Mouse (Mus musculus): ENCODE measurements around the gene Dyx1c1. TPM values are rescaled to one million over a fixed set of nuclear protein-coding genes. Genes with fewer than 3 reads are reported as not detected.

Gene Dyx1c1
- polyA plus RNA-seq, 1 experiment from 2014 or later, result 2.4 TPM

DNA sequence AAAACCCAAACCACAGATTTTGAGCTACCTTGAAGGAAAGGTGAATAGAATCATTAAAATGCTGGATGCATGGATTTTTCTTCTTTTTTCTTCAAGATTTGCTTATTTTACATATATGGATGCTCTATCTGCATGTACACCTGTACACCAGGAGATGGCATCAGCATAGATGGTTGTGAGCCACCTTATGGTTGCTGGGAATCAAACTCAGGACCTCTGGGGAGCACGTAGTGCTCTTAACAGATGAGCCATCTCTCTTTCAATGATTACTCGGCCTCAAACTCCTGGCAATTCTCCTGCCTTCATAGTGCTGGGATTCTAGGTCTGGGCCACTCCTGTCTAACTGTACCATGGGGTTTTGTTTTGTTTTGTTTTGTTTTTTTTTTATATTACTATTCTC, 24.5 kb downstream of the Dyx1c1 start:
- H3K9ac ChIP-seq, result no peak overlapping the region
- no peaks in the 10 kb centered on the region for H3K9me3 ChIP-seq
- WGBS, result 66% methylated on average over 2 of the region's 2 CpGs
- H3K27ac ChIP-seq (replicated peaks), result no peak overlapping the region
- H3K4me3 ChIP-seq, result no peak overlapping the region
- ATAC-seq (ENCODE audit: low read depth), result no peak
- H3K4me1 ChIP-seq (replicated peaks), result peaks cover 23% of the 10 kb centered on the region
- no peak overlapping the region for H3K4me2 ChIP-seq
- no peaks in the 10 kb centered on the region for H3K36me3 ChIP-seq
- H3K27me3 ChIP-seq, result no peaks in the 10 kb centered on the region

- under 1% methylated on average over 88 of the region's 88 CpGs for WGBS
- peak within 1 kb of the TSS; percentile 92 for H3K27ac ChIP-seq (replicated peaks)
Observed at GRCm38 (mm10) chr9:72985250-72986220, 26.9 kb downstream of the Dyx1c1 start, which contains the start of the genes Ccpg1os and Ccpg1. Gene Ccpg1os, minus strand, starts transcription at chr9:72985382. Gene Ccpg1, plus strand, starts transcription at chr9:72985429.

GRCm38 (mm10) chr9:72987703-72988102, 29.1 kb downstream of the Dyx1c1 start:
- no peak for ATAC-seq (ENCODE audit: low read depth)
- 69% methylated on average over 3 of the region's 3 CpGs for WGBS

More at GRCm38 (mm10) chr9:72985250-72986220, 26.9 kb downstream of the Dyx1c1 start, which contains the start of the genes Ccpg1os and Ccpg1:
- peak; percentile 99 for ATAC-seq (ENCODE audit: low read depth)
- Histone ChIP-seq H3K4me1 (replicated peaks) (peaks cover 23% of the 10 kb centered on the region), H3K4me2 (peak within 1 kb of the TSS; percentile 65), H3K27me3 (no peaks in the 10 kb centered on the region), H3K4me3 (peak within 1 kb of the TSS; percentile 80), H3K36me3 (no peaks in the 10 kb centered on the region), H3K9me3 (no peaks in the 10 kb centered on the region), H3K9ac (peak within 1 kb of the TSS; percentile 88)

DNA sequence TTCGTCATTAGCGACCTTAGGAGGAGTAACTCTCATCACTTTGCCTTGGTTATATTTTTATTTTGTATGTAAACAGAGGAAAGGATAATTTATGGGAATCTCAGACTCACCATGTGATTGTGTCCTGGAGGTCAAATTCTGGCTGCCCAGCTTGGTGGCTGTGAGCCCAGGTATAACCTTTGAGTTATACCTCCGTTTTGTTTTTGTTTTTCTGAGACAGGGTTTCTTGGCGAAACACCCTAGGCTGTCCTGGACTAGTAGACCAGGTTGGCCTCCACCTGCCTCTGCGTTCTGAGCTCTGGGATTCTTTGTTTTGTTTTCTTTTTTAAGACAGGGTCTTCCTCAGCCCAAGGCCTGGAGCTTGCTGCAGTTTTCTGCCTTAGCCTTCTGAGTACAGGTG, 30.1 kb downstream of the Dyx1c1 start:
- Histone ChIP-seq H3K36me3 (no peaks in the 10 kb centered on the region), H3K9ac (no peak overlapping the region), H3K27me3 (no peaks in the 10 kb centered on the region), H3K4me1 (replicated peaks) (peaks cover 23% of the 10 kb centered on the region), H3K9me3 (no peaks in the 10 kb centered on the region), H3K4me3 (no peak overlapping the region), H3K27ac (replicated peaks) (no peak overlapping the region), H3K4me2 (no peak overlapping the region)
- no peak for ATAC-seq (ENCODE audit: low read depth)
- WGBS, result 80% methylated on average over 5 of the region's 5 CpGs

More at GRCm38 (mm10) chr9:72987703-72988102, 29.1 kb downstream of the Dyx1c1 start:
- no peaks in the 10 kb centered on the region for H3K9me3 ChIP-seq
- no peaks in the 10 kb centered on the region for H3K27me3 ChIP-seq
- H3K4me1 ChIP-seq (replicated peaks), result peaks cover 23% of the 10 kb centered on the region
- H3K4me2 ChIP-seq, result no peak overlapping the region
- no peak overlapping the region for H3K27ac ChIP-seq (replicated peaks)
- H3K9ac ChIP-seq, result no peak overlapping the region
- no peak overlapping the region for H3K4me3 ChIP-seq
- no peaks in the 10 kb centered on the region for H3K36me3 ChIP-seq

GRCm38 (mm10) chr9:72991420-72991819, 32.8 kb downstream of the Dyx1c1 start:
- no peak overlapping the region for H3K4me3 ChIP-seq
- no peaks in the 10 kb centered on the region for H3K36me3 ChIP-seq
- no peak overlapping the region for H3K9ac ChIP-seq
- H3K27ac ChIP-seq (replicated peaks), result no peak overlapping the region
- no peaks in the 10 kb centered on the region for H3K27me3 ChIP-seq
- WGBS, result 95% methylated on average over 2 of the region's 2 CpGs
- no peak overlapping the region for H3K4me2 ChIP-seq
- H3K4me1 ChIP-seq (replicated peaks), result peaks cover 9% of the 10 kb centered on the region
- H3K9me3 ChIP-seq, result no peaks in the 10 kb centered on the region
- ATAC-seq (ENCODE audit: low read depth), result no peak

GRCm38 (mm10) chr9:72992576-72992975, 34.0 kb downstream of the Dyx1c1 start:
- 91% methylated on average over 5 of the region's 5 CpGs for WGBS
- Histone ChIP-seq H3K4me3 (no peak overlapping the region), H3K36me3 (0 out of 2 replicates have a peak, but pooled peaks cover 3% of the 10 kb centered on the region), H3K27me3 (no peaks in the 10 kb centered on the region), H3K4me1 (replicated peaks) (no peaks in the 10 kb centered on the region), H3K27ac (replicated peaks) (no peak overlapping the region), H3K4me2 (no peak overlapping the region), H3K9ac (no peak overlapping the region), H3K9me3 (no peaks in the 10 kb centered on the region)
- no peak for ATAC-seq (ENCODE audit: low read depth)

GRCm38 (mm10) chr9:72996167-72996566, 37.6 kb downstream of the Dyx1c1 start:
- H3K4me3 ChIP-seq, result no peak overlapping the region
- no peaks in the 10 kb centered on the region for H3K9me3 ChIP-seq
- H3K27me3 ChIP-seq, result no peaks in the 10 kb centered on the region
- no peaks in the 10 kb centered on the region for H3K4me1 ChIP-seq (replicated peaks)
- H3K27ac ChIP-seq (replicated peaks), result no peak overlapping the region
- H3K36me3 ChIP-seq, result peaks cover 15% of the 10 kb centered on the region
- ATAC-seq (ENCODE audit: low read depth), result no peak
- no peak overlapping the region for H3K4me2 ChIP-seq
- H3K9ac ChIP-seq, result no peak overlapping the region

DNA sequence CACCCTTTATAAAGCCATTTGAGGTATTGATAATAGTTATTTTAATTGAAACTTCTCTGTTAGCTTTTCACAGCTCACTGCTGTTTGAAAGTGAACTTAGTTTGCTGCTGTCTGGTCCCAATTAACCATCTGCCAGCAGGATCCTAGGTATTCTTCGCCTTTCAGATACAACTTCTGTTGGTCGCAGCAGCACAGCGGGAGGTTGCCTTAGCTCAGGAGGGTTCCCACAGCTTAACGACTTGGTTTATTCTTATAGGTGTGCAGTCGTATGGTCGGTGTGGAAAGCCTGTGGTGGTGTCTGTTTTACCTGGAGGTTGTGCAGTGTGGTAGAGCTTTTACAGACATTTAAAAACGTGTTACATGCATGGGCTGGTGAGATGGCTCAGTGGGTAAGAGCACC, 38.2 kb downstream of the Dyx1c1 start:
- Histone ChIP-seq H3K4me3 (no peak overlapping the region), H3K4me1 (replicated peaks) (no peaks in the 10 kb centered on the region)
- WGBS, result 60% methylated on average over 7 of the region's 7 CpGs

DNA sequence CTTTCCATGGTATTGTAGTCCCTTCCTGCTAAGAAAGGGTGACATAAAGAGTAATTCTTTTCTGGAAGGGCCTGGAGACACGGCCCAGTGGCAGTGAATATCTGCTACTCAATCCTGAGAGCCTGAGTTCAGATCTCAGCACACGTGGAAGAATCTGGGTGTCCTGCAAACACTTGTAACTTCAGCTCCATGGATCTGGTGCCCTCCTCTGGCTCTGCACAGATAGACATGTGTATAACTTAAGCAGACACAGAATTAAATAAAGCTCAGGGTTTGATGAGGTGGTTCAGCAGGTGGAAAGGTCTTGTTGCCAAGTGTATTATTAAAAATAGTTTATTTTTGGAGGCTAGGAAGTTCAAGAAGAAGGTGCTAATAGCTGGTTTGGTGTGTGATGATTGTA, 41.9 kb downstream of the Dyx1c1 start:
- 71% methylated on average over 2 of the region's 2 CpGs for WGBS

More for the DNA sequence above, 38.2 kb downstream of the Dyx1c1 start:
- H3K36me3 ChIP-seq, result peaks cover 21% of the 10 kb centered on the region
- ATAC-seq (ENCODE audit: low read depth), result no peak
- H3K9me3 ChIP-seq, result no peaks in the 10 kb centered on the region
- H3K27ac ChIP-seq (replicated peaks), result no peak overlapping the region
- H3K4me2 ChIP-seq, result no peak overlapping the region
- H3K9ac ChIP-seq, result no peak overlapping the region
- H3K27me3 ChIP-seq, result no peaks in the 10 kb centered on the region

DNA sequence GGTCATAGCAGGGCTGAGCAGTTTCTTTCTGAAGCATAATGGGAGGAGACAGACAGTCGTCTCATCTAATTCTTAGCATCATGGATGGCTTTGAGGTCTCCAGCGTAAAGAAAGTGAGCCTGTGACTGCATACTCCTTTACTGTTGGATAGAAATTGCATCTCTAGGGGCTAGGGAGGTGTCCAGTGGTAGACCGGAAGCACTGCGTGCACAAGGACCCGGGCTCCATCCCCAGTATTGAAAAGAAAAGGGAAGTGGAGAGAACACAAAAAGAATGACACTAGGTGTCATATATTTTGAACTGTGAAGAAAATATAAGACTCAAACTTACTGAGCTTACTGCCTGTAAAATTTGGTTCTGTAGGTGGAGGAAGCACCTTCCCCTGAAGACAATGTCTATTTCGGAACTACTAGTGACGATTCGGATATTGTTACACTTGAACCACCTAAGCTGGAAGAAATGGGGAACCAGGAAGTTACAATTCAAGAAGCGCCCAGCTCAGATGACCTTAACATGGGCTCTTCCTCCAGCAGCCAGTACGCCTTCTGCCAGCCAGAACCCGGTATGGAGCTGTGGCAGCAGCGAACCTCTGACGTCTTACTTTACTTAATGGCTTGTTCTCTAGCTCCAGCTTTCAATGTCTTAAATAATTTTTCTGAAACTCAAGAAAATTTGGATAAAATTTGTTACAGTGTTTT, 42.9 kb downstream of the Dyx1c1 start:
- no peak overlapping the region for H3K4me2 ChIP-seq
- H3K36me3 ChIP-seq, result peaks cover 51% of the 10 kb centered on the region
- H3K4me1 ChIP-seq (replicated peaks), result no peaks in the 10 kb centered on the region
- H3K27me3 ChIP-seq, result no peaks in the 10 kb centered on the region
- no peak for ATAC-seq (ENCODE audit: low read depth)
- no peak overlapping the region for H3K9ac ChIP-seq
- H3K9me3 ChIP-seq, result no peaks in the 10 kb centered on the region
- no peak overlapping the region for H3K4me3 ChIP-seq
- 88% methylated on average over 13 of the region's 13 CpGs for WGBS
- no peak overlapping the region for H3K27ac ChIP-seq (replicated peaks)

More for the DNA sequence above, 41.9 kb downstream of the Dyx1c1 start:
- Histone ChIP-seq H3K36me3 (peaks cover 42% of the 10 kb centered on the region), H3K27ac (replicated peaks) (no peak overlapping the region), H3K9me3 (no peaks in the 10 kb centered on the region), H3K27me3 (no peaks in the 10 kb centered on the region), H3K4me2 (no peak overlapping the region), H3K4me3 (no peak overlapping the region), H3K9ac (no peak overlapping the region), H3K4me1 (replicated peaks) (no peaks in the 10 kb centered on the region)
- ATAC-seq (ENCODE audit: low read depth), result no peak

- ATAC-seq (ENCODE audit: low read depth), result no peak
- no peak overlapping the region for H3K4me2 ChIP-seq
- no peak overlapping the region for H3K27ac ChIP-seq (replicated peaks)
- WGBS, result 70% methylated on average over 3 of the region's 3 CpGs
- H3K36me3 ChIP-seq, result peaks cover 58% of the 10 kb centered on the region
- no peak overlapping the region for H3K4me3 ChIP-seq
- no peaks in the 10 kb centered on the region for H3K9me3 ChIP-seq
- no peak overlapping the region for H3K9ac ChIP-seq
- H3K27me3 ChIP-seq, result no peaks in the 10 kb centered on the region
- no peaks in the 10 kb centered on the region for H3K4me1 ChIP-seq (replicated peaks)
Observed at GRCm38 (mm10) chr9:73002177-73002576, 43.6 kb downstream of the Dyx1c1 start.

- H3K4me3 ChIP-seq, result no peak overlapping the region
- no peaks in the 10 kb centered on the region for H3K9me3 ChIP-seq
- no peaks in the 10 kb centered on the region for H3K27me3 ChIP-seq
- no peaks in the 10 kb centered on the region for H3K4me1 ChIP-seq (replicated peaks)
- ATAC-seq (ENCODE audit: low read depth), result no peak
- WGBS, result 87% methylated on average over 8 of the region's 8 CpGs
- no peak overlapping the region for H3K4me2 ChIP-seq
- no peak overlapping the region for H3K27ac ChIP-seq (replicated peaks)
- H3K36me3 ChIP-seq, result peaks cover 67% of the 10 kb centered on the region
- no peak overlapping the region for H3K9ac ChIP-seq
Observed at GRCm38 (mm10) chr9:73004076-73004475, 45.5 kb downstream of the Dyx1c1 start.
